Mouse (Mus musculus): ENCODE measurements at regions not wholly inside any gene's neighbourhood (a gene's known extent, or its start where the extent isn't known, plus 50 kb on each side); places are given as distances from the start of the nearest gene placed in this dataset.

GRCm38 (mm10) chr7:110715110-110715509 lies 52.9 kb upstream of the Ampd3 start:
- ATAC-seq (replicated peaks; ENCODE audit: poor library complexity) = no peak

DNA sequence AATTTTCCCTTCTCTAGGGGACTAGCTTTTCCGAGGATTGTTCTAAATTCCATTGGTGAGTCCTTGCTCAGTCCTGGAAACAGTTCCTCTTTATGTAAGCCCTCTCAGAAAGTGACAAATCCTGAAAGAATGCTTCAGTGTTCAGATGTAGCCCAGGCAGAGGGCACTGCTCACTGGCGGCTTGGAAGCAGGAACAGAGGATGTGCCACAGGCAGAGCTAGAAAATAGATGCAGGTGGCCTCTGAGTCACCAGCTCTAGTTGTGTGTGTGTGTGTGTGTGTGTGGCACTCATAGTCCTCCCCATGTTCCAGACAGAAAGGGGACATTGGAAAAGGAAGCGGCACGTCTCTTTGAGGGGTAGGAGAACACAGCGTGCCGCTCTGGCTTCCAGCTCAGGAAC lies 52.5 kb upstream of the Ampd3 start:
- no peak for ATAC-seq (replicated peaks; ENCODE audit: poor library complexity)

GRCm38 (mm10) chr7:110717104-110717503 lies 50.9 kb upstream of the Ampd3 start:
- ATAC-seq (replicated peaks; ENCODE audit: poor library complexity) = no peak

Data from megakaryocyte progenitor cell, adult 5-6 weeks (primary cell).